Mouse (Mus musculus): ENCODE data around the gene Sh3gl2. TPM values are rescaled to one million over a fixed set of nuclear protein-coding genes. Genes with fewer than 3 reads are reported as not detected.

The Sh3gl2 gene
- polyA plus RNA-seq, 1 experiment from 2014 or later, result 61.5 TPM

- peaks cover 8% of the 10 kb centered on the region for H3K4me1 ChIP-seq (ENCODE audit: control insufficient read depth, insufficient read depth, low read length)
- H3K36me3 ChIP-seq (ENCODE audit: control insufficient read depth, insufficient read depth, low read length), result no peaks in the 10 kb centered on the region
- H3K9me3 ChIP-seq (replicated peaks; ENCODE audit: control insufficient read depth, low read length), result no peaks in the 10 kb centered on the region
- 25% methylated on average over 2 of the region's 2 CpGs for WGBS
- peak overlapping the region; percentile 9; the same call in 1 of the 2 replicates for H3K27ac ChIP-seq (ENCODE audit: low read depth, low read length)
- H3K27me3 ChIP-seq (replicated peaks; ENCODE audit: control insufficient read depth, insufficient read depth, low read length), result 0 out of 2 replicates have a peak, but pooled peaks cover 5% of the 10 kb centered on the region
- H3K9ac ChIP-seq (ENCODE audit: low read length), result no peak overlapping the region
- H3K4me3 ChIP-seq (ENCODE audit: low read depth, low read length), result no peak overlapping the region
- DNase-seq (ENCODE audit: low spot score), result peak; percentile 65
- no peak overlapping the region for H3K4me2 ChIP-seq (ENCODE audit: low read length)
- ATAC-seq, result peak; percentile 63; the same call in 1 of the 2 replicates
Observed at GRCm38 (mm10) chr4:85250786-85251185, 45.9 kb downstream of the Sh3gl2 start.

GRCm38 (mm10) chr4:85255771-85256389 lies 51.0 kb downstream of the Sh3gl2 start:
- Histone ChIP-seq H3K4me3 (ENCODE audit: low read depth, low read length) (no peak overlapping the region), H3K9me3 (replicated peaks; ENCODE audit: control insufficient read depth, low read length) (no peaks in the 10 kb centered on the region), H3K27ac (ENCODE audit: low read depth, low read length) (no peak overlapping the region), H3K9ac (ENCODE audit: low read length) (no peak overlapping the region), H3K4me2 (ENCODE audit: low read length) (no peak overlapping the region), H3K27me3 (replicated peaks; ENCODE audit: control insufficient read depth, insufficient read depth, low read length) (no peaks in the 10 kb centered on the region), H3K36me3 (ENCODE audit: control insufficient read depth, insufficient read depth, low read length) (no peaks in the 10 kb centered on the region), H3K4me1 (ENCODE audit: control insufficient read depth, insufficient read depth, low read length) (peaks cover 16% of the 10 kb centered on the region)
- DNase-seq (ENCODE audit: low spot score) (no peak), ATAC-seq (no peak)
- 76% methylated on average over 7 of the region's 8 CpGs for WGBS

GRCm38 (mm10) chr4:85256461-85257202 lies 51.7 kb downstream of the Sh3gl2 start:
- Histone ChIP-seq H3K27me3 (replicated peaks; ENCODE audit: control insufficient read depth, insufficient read depth, low read length) (no peaks in the 10 kb centered on the region), H3K9me3 (replicated peaks; ENCODE audit: control insufficient read depth, low read length) (no peaks in the 10 kb centered on the region), H3K4me1 (ENCODE audit: control insufficient read depth, insufficient read depth, low read length) (peaks cover 11% of the 10 kb centered on the region; the same call in 1 of the 2 replicates), H3K9ac (ENCODE audit: low read length) (no peak overlapping the region), H3K36me3 (ENCODE audit: control insufficient read depth, insufficient read depth, low read length) (no peaks in the 10 kb centered on the region), H3K27ac (ENCODE audit: low read depth, low read length) (peak overlapping the region; percentile 70; the same call in 1 of the 2 replicates), H3K4me2 (ENCODE audit: low read length) (no peak overlapping the region), H3K4me3 (ENCODE audit: low read depth, low read length) (no peak overlapping the region)
- WGBS, result 43% methylated on average over 5 of the region's 5 CpGs
- peak; percentile 89 for ATAC-seq
- DNase-seq (ENCODE audit: low spot score), result peak; percentile 94

GRCm38 (mm10) chr4:85257771-85258341 lies 52.9 kb downstream of the Sh3gl2 start:
- DNase-seq (ENCODE audit: low spot score) (no peak), ATAC-seq (no peak)
- H3K4me3 ChIP-seq (ENCODE audit: low read depth, low read length), result no peak overlapping the region
- WGBS, result 97% methylated on average over 3 of the region's 4 CpGs
- H3K9me3 ChIP-seq (replicated peaks; ENCODE audit: control insufficient read depth, low read length), result no peaks in the 10 kb centered on the region
- H3K9ac ChIP-seq (ENCODE audit: low read length), result no peak overlapping the region
- H3K36me3 ChIP-seq (ENCODE audit: control insufficient read depth, insufficient read depth, low read length), result no peaks in the 10 kb centered on the region
- H3K27ac ChIP-seq (ENCODE audit: low read depth, low read length), result no peak overlapping the region
- peaks cover 11% of the 10 kb centered on the region; the same call in 1 of the 2 replicates for H3K4me1 ChIP-seq (ENCODE audit: control insufficient read depth, insufficient read depth, low read length)
- no peaks in the 10 kb centered on the region for H3K27me3 ChIP-seq (replicated peaks; ENCODE audit: control insufficient read depth, insufficient read depth, low read length)
- H3K4me2 ChIP-seq (ENCODE audit: low read length), result no peak overlapping the region

- ATAC-seq (peak; percentile 45; the same call in 1 of the 2 replicates), DNase-seq (ENCODE audit: low spot score) (peak; percentile 72)
- no peak overlapping the region for H3K4me3 ChIP-seq (ENCODE audit: low read depth, low read length)
- 64% methylated on average over 12 of the region's 12 CpGs for WGBS
- no peaks in the 10 kb centered on the region for H3K36me3 ChIP-seq (ENCODE audit: control insufficient read depth, insufficient read depth, low read length)
- H3K27ac ChIP-seq (ENCODE audit: low read depth, low read length), result peak overlapping the region; percentile 76
- H3K9me3 ChIP-seq (replicated peaks; ENCODE audit: control insufficient read depth, low read length), result no peaks in the 10 kb centered on the region
- peaks cover 11% of the 10 kb centered on the region; the same call in 1 of the 2 replicates for H3K4me1 ChIP-seq (ENCODE audit: control insufficient read depth, insufficient read depth, low read length)
- H3K27me3 ChIP-seq (replicated peaks; ENCODE audit: control insufficient read depth, insufficient read depth, low read length), result no peaks in the 10 kb centered on the region
- no peak overlapping the region for H3K4me2 ChIP-seq (ENCODE audit: low read length)
- no peak overlapping the region for H3K9ac ChIP-seq (ENCODE audit: low read length)
Observed at GRCm38 (mm10) chr4:85260687-85261658, 56.0 kb downstream of the Sh3gl2 start.

GRCm38 (mm10) chr4:85262146-85262545 lies 57.2 kb downstream of the Sh3gl2 start:
- H3K4me1 ChIP-seq (ENCODE audit: control insufficient read depth, insufficient read depth, low read length), result 0 out of 2 replicates have a peak, but pooled peaks cover 7% of the 10 kb centered on the region
- H3K9me3 ChIP-seq (replicated peaks; ENCODE audit: control insufficient read depth, low read length), result no peaks in the 10 kb centered on the region
- H3K9ac ChIP-seq (ENCODE audit: low read length), result no peak overlapping the region
- peak overlapping the region; percentile 45; the same call in 1 of the 2 replicates for H3K27ac ChIP-seq (ENCODE audit: low read depth, low read length)
- no peaks in the 10 kb centered on the region for H3K36me3 ChIP-seq (ENCODE audit: control insufficient read depth, insufficient read depth, low read length)
- no peak overlapping the region for H3K4me2 ChIP-seq (ENCODE audit: low read length)
- H3K4me3 ChIP-seq (ENCODE audit: low read depth, low read length), result no peak overlapping the region
- no peak for DNase-seq (ENCODE audit: low spot score)
- H3K27me3 ChIP-seq (replicated peaks; ENCODE audit: control insufficient read depth, insufficient read depth, low read length), result no peaks in the 10 kb centered on the region
- 44% methylated on average over 6 of the region's 6 CpGs for WGBS
- ATAC-seq, result no peak

GRCm38 (mm10) chr4:85262606-85263005 lies 57.7 kb downstream of the Sh3gl2 start:
- Histone ChIP-seq H3K36me3 (ENCODE audit: control insufficient read depth, insufficient read depth, low read length) (no peaks in the 10 kb centered on the region), H3K4me3 (ENCODE audit: low read depth, low read length) (no peak overlapping the region), H3K4me2 (ENCODE audit: low read length) (no peak overlapping the region), H3K9me3 (replicated peaks; ENCODE audit: control insufficient read depth, low read length) (no peaks in the 10 kb centered on the region), H3K27ac (ENCODE audit: low read depth, low read length) (no peak overlapping the region), H3K27me3 (replicated peaks; ENCODE audit: control insufficient read depth, insufficient read depth, low read length) (no peaks in the 10 kb centered on the region), H3K4me1 (ENCODE audit: control insufficient read depth, insufficient read depth, low read length) (0 out of 2 replicates have a peak, but pooled peaks cover 6% of the 10 kb centered on the region), H3K9ac (ENCODE audit: low read length) (no peak overlapping the region)
- DNase-seq (ENCODE audit: low spot score), result no peak
- no peak for ATAC-seq
- 62% methylated on average over 13 of the region's 13 CpGs for WGBS

- H3K4me3 ChIP-seq (ENCODE audit: low read depth, low read length), result no peak overlapping the region
- 87% methylated on average over 2 of the region's 2 CpGs for WGBS
- H3K27ac ChIP-seq (ENCODE audit: low read depth, low read length), result no peak overlapping the region
- no peaks in the 10 kb centered on the region for H3K27me3 ChIP-seq (replicated peaks; ENCODE audit: control insufficient read depth, insufficient read depth, low read length)
- no peaks in the 10 kb centered on the region for H3K9me3 ChIP-seq (replicated peaks; ENCODE audit: control insufficient read depth, low read length)
- DNase-seq (ENCODE audit: low spot score), result no peak
- ATAC-seq, result no peak
- no peak overlapping the region for H3K4me2 ChIP-seq (ENCODE audit: low read length)
- H3K9ac ChIP-seq (ENCODE audit: low read length), result no peak overlapping the region
- no peaks in the 10 kb centered on the region for H3K36me3 ChIP-seq (ENCODE audit: control insufficient read depth, insufficient read depth, low read length)
- H3K4me1 ChIP-seq (ENCODE audit: control insufficient read depth, insufficient read depth, low read length), result no peaks in the 10 kb centered on the region
Observed at GRCm38 (mm10) chr4:85267456-85267855, 62.5 kb downstream of the Sh3gl2 start.

All from forebrain, embryonic 14.5 days (tissue).